Mouse (Mus musculus) bone marrow macrophage, adult 2 months (primary cell): ENCODE measurements around the gene Tnik. TPM values are rescaled to one million over a fixed set of nuclear protein-coding genes. Genes with fewer than 3 reads are reported as not detected.
A peak's percentile ranks its signal among the peaks of the same experiment; 100 is the strongest.

ENCODE experiments used
- H3K27ac ChIP-seq: 2 replicates; pipeline ENCODE4 v1.5.1; 2012; ENCODE audit warnings: low read depth, low read length; ENCODE audit not compliant: insufficient read depth
- H3K4me1 ChIP-seq: 2 replicates; pipeline ENCODE4 v1.6.1; 2012; ENCODE audit warnings: low read length; ENCODE audit not compliant: control insufficient read depth, insufficient read depth
- H3K4me3 ChIP-seq: 2 replicates; pipeline ENCODE4 v1.5.1; 2012; ENCODE audit warnings: mild to moderate bottlenecking, low read length, moderate library complexity; ENCODE audit not compliant: insufficient read depth
- CTCF ChIP-seq: IDR thresholded peaks from 2 replicates; pipeline ENCODE4 v1.5.1; 2012; ENCODE audit warnings: low read depth, mild to moderate bottlenecking, low read length, moderate library complexity
- POLR2A ChIP-seq: IDR thresholded peaks from 2 replicates; pipeline ENCODE4 v1.6.1; 2012; ENCODE audit warnings: mild to moderate bottlenecking, low read depth, low read length, borderline replicate concordance
- polyA plus RNA-seq: library from polyadenylated mRNA; stranded (reverse); fragments of >200 nt; gene quantifications from 2 replicates; pipeline ENCODE4 v1.2.4, GENCODE M21; 2012; ENCODE audit not compliant: missing spikeins, insufficient read depth, insufficient read length

The Tnik gene
- polyA plus RNA-seq, 1 experiment, result 0.54 TPM

- Histone ChIP-seq H3K27ac (no peak overlapping the region), H3K4me1 (no peaks in the 10 kb centered on the region), H3K4me3 (no peak overlapping the region)
- TF ChIP-seq CTCF, result no peak
- TF ChIP-seq POLR2A, result no peak
Measured at GRCm38 (mm10) chr3:28681866-28682265, 418.9 kb downstream of the Tnik start.

GRCm38 (mm10) chr3:28682411-28682810 lies 419.4 kb downstream of the Tnik start:
- Histone ChIP-seq H3K4me1 (no peaks in the 10 kb centered on the region), H3K4me3 (no peak overlapping the region), H3K27ac (no peak overlapping the region)
- TF ChIP-seq POLR2A, result no peak
- TF ChIP-seq CTCF, result no peak

GRCm38 (mm10) chr3:28685510-28685909 lies 422.5 kb downstream of the Tnik start:
- TF ChIP-seq POLR2A (no peak), CTCF (no peak)
- H3K4me3 ChIP-seq, result no peak overlapping the region
- no peaks in the 10 kb centered on the region for H3K4me1 ChIP-seq
- no peak overlapping the region for H3K27ac ChIP-seq

- TF ChIP-seq POLR2A, result no peak
- no peak for TF ChIP-seq CTCF
- no peak overlapping the region for H3K4me3 ChIP-seq
- no peak overlapping the region for H3K27ac ChIP-seq
- H3K4me1 ChIP-seq, result no peaks in the 10 kb centered on the region
Measured at GRCm38 (mm10) chr3:28694811-28695210, 431.8 kb downstream of the Tnik start.

GRCm38 (mm10) chr3:28695608-28696007 lies 432.6 kb downstream of the Tnik start:
- H3K4me1 ChIP-seq, result no peaks in the 10 kb centered on the region
- no peak overlapping the region for H3K27ac ChIP-seq
- H3K4me3 ChIP-seq, result no peak overlapping the region
- TF ChIP-seq CTCF, result no peak
- TF ChIP-seq POLR2A, result no peak

GRCm38 (mm10) chr3:28696162-28696561 lies 433.1 kb downstream of the Tnik start:
- H3K4me1 ChIP-seq, result no peaks in the 10 kb centered on the region
- H3K27ac ChIP-seq, result no peak overlapping the region
- TF ChIP-seq CTCF (no peak), POLR2A (no peak)
- no peak overlapping the region for H3K4me3 ChIP-seq

GRCm38 (mm10) chr3:28697797-28698196 lies 434.8 kb downstream of the Tnik start, which contains the start of gene Slc2a2:
TSS of gene Slc2a2 (plus strand) at chr3:28697903.
- no peak within 1 kb of the TSS for H3K27ac ChIP-seq

GRCm38 (mm10) chr3:28699601-28700000 lies 436.6 kb downstream of the Tnik start:
- no peak for TF ChIP-seq CTCF
- no peak for TF ChIP-seq POLR2A
- Histone ChIP-seq H3K27ac (no peak overlapping the region), H3K4me1 (no peaks in the 10 kb centered on the region), H3K4me3 (no peak overlapping the region)

More at GRCm38 (mm10) chr3:28697797-28698196, 434.8 kb downstream of the Tnik start, which contains the start of gene Slc2a2:
- TF ChIP-seq POLR2A (no peak), CTCF (no peak)
- no peaks in the 10 kb centered on the region for H3K4me1 ChIP-seq
- no peak within 1 kb of the TSS for H3K4me3 ChIP-seq

GRCm38 (mm10) chr3:28705522-28706137 lies 442.6 kb downstream of the Tnik start:
- Histone ChIP-seq H3K4me1 (no peaks in the 10 kb centered on the region), H3K27ac (no peak overlapping the region), H3K4me3 (peak overlapping the region; percentile 6; the same call in 1 of the 2 replicates)
- TF ChIP-seq POLR2A, result no peak
- TF ChIP-seq CTCF, result no peak

- Histone ChIP-seq H3K4me3 (no peak overlapping the region), H3K4me1 (no peaks in the 10 kb centered on the region), H3K27ac (no peak overlapping the region)
- TF ChIP-seq CTCF, result no peak
- no peak for TF ChIP-seq POLR2A
Measured at GRCm38 (mm10) chr3:28706736-28707135, 443.7 kb downstream of the Tnik start.
